Mouse (Mus musculus): ENCODE measurements around the gene Slc27a5.

Slc27a5 gene

DNA sequence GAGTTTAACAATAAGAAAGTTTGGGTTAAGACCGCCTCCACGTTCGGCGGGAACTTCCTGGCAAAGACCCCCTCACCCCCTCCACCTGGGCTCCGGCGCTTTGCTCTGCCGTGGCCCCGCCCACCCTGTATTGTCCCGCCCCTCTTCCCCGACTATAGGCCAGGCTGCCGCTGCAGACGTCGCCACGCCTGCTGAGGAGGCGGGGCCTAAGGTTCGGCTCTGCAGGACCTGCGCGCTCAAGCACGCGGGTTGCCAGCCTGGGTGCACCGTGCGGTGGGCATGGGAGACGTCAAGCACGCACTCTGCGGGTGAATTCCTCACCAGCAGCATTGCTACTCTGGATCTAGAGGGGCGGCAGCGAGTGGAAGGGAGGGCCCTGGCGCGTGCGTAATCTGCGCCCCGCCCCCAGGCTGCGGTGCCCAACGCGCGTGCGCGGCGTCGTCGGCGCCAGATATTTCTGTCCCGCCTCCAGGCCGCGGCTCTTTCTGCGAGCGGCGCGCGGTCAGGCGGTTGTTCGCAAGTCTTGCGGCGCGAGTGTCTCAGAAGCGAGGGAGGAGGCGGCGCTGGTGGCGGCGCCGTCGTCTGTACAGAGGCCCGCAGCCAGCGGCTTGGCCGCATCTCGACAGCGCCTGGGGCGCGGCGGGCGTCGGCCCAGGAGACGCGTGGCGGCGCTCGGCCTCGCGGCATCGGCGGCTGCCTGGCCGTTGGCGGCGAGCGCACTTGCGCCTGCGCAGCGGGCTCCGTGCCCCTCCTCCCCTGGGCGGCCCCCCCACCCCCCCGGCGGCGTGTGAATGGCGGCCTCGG, 26.1 kb upstream of the Slc27a5 start:
- DNase-seq (ENCODE audit: low read depth, low spot score) = peak; percentile 95

- peak; percentile 94 for DNase-seq (ENCODE audit: low read depth, low spot score)
Measured at GRCm38 (mm10) chr7:13022773-13023535, 25.0 kb upstream of the Slc27a5 start.

DNA sequence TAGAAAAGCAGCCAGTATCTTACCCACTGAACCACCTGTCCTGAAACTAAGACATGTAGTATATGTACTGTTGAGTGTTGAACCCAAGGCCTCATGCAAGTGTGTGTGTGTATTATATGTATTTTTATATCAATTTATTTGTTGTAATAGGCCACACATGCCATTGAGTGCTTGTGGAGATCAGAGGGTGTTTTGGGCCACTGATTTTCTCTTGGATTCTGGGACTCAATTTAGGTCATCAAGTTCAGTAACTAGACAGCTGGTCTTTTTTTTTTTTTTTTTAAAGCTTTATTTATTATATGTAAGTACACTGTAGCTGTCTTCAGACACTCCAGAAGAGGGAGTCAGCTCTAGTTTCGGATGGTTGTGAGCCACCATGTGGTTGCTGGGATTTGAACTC, 17.2 kb upstream of the Slc27a5 start:
- DNase-seq (ENCODE audit: low read depth, low spot score) = no peak

GRCm38 (mm10) chr7:13014275-13014839, 16.4 kb upstream of the Slc27a5 start:
- DNase-seq (ENCODE audit: low read depth, low spot score) = no peak

GRCm38 (mm10) chr7:13013671-13014070, 15.7 kb upstream of the Slc27a5 start:
- no peak for DNase-seq (ENCODE audit: low read depth, low spot score)

DNA sequence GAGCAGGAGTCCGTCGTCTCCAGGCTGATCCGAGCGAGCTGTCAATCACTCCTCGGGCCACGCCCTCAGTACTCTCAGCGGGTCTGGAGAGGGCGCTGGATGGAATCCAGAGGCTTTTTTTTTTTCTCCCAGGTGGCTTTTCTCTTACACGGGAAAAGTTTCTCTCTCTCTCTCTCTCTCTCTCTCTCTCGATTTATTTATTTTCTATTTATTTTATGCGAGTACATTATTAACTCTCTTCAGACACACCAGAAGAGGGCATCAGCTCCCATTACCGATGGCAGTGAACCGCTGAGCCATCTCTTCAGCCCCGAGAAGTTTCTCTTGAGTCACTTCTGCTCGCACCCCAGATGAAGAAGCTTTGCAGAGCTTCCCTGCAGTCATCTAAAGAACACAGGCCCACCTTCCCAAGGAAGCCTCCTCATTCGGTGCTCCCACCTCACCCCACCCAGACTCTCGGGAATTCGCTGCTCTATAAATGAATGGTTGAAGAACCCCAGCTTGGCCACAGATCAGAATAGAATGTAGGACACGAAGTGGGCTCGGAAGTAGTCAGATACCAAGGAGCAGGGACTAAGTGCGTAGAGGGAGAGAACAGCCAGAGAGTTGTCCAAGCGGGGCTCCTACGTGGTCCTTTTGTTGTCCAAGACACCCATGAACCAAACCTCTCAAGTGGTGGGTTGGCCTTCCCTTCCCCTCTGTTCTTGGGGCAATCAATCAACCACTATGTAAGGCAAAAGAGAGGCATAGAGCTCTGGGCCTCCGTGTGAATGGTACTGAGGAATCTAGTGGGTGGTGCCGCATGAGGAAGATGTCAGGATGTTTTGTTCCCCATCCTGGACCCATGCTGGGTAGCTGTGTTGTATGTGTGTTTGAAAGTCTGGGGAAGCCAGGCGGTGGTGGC, 12.3 kb upstream of the Slc27a5 start, which contains the start of gene Zbtb45:
Zbtb45 (minus strand) TSS at position 30 of the 904 bp plus-strand sequence.
- DNase-seq (ENCODE audit: low read depth, low spot score) = no peak

- peak; percentile 98 for DNase-seq (ENCODE audit: low read depth, low spot score)
Measured at GRCm38 (mm10) chr7:13009143-13010004, 11.4 kb upstream of the Slc27a5 start.

GRCm38 (mm10) chr7:13007341-13008092, 9.5 kb upstream of the Slc27a5 start:
- DNase-seq (ENCODE audit: low read depth, low spot score) = no peak

DNA sequence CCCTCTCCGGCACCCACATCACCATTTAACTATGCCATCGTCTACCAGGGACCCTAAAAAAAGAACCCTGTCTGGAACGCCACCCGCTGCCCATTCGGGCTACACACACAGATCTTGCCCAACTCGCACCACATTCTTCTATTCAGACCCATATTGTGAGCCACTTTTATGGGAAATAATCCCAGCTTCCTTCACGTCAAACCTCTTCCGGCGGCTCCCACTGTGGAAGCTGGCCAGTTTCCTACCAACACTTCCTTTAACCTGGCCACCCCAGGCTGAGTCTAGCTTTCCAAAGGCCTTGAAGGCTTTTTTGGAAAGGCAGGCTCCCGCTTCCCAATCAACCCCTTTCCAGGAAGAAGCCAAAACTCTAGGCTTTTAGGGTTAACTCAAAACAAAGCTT, 8.5 kb upstream of the Slc27a5 start:
- no peak for DNase-seq (ENCODE audit: low read depth, low spot score)

DNA sequence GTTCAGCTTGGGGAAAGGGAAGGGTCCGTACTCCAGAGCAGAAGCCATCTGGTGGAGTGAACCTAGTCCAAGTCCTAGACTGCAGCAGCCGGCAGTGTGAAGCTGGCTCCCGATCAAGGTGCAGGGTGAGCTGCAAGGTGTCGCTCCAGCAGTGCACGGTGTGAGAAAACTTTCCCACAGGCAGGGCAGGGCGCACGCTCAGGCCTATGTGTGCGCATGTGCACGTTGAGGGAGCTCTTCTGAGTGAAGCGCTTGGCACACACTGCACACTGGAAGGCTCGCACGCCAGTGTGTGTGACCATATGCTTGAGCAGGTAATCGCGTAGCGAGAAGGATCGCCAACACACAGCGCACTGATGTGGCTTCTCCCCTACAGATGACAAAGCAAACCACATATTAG, 8.0 kb upstream of the Slc27a5 start:
- DNase-seq (ENCODE audit: low read depth, low spot score) = no peak

- no peak for DNase-seq (ENCODE audit: low read depth, low spot score)
Measured at GRCm38 (mm10) chr7:13003380-13003779, 5.4 kb upstream of the Slc27a5 start.

GRCm38 (mm10) chr7:13001584-13001983, 3.6 kb upstream of the Slc27a5 start:
- DNase-seq (ENCODE audit: low read depth, low spot score) = no peak

DNA sequence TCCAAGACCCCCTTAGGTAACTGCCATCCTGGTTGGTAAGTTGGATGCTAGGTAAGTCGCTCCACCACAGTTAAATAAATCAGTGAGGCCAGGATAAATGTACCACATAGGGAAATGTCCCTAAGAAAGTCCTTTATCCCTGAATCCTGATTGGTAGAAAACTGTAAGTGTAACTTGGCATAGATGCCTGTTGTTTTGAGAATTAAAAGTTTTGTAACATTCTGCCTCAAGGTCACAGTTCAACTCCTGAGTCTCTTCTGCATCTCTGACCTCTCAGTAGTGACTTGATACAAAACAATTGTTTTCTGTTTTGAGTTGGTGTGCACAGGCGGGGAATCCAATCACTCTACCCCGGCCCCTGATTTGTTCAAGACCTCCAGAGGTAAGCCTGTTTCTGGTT, 859 bp upstream of the Slc27a5 start, which contains the start of gene Trim28:
Trim28 (plus strand) TSS at position 264 of the 400 bp plus-strand sequence.
- DNase-seq (ENCODE audit: low read depth, low spot score) = no peak

DNA sequence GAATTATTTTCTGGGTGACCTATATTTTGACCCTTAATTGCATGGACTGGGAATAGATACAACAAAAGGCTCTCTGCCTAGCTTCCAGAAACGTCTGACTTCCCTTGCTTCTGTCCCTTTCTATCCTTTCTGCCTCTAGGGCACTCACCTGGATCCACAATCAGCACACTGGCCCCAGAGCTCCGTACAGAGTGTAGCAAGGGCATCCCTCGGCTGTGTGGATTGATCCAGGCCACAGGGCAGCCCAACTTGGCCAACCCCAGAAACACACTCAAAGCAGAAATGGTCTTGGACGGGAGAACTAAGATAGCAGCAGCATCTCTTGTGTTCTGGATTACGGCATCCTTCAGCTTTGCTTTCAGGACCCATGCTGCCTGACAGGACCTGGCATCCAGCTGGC, 762 bp downstream of the Slc27a5 start:
- DNase-seq (ENCODE audit: low read depth, low spot score) = no peak

GRCm38 (mm10) chr7:12995862-12996261, 2.1 kb downstream of the Slc27a5 start:
- no peak for DNase-seq (ENCODE audit: low read depth, low spot score)

- no peak for DNase-seq (ENCODE audit: low read depth, low spot score)
Measured at GRCm38 (mm10) chr7:12993148-12993547, 4.8 kb downstream of the Slc27a5 start.

- no peak for DNase-seq (ENCODE audit: low read depth, low spot score)
Measured at GRCm38 (mm10) chr7:12992222-12992621, 5.8 kb downstream of the Slc27a5 start.

DNA sequence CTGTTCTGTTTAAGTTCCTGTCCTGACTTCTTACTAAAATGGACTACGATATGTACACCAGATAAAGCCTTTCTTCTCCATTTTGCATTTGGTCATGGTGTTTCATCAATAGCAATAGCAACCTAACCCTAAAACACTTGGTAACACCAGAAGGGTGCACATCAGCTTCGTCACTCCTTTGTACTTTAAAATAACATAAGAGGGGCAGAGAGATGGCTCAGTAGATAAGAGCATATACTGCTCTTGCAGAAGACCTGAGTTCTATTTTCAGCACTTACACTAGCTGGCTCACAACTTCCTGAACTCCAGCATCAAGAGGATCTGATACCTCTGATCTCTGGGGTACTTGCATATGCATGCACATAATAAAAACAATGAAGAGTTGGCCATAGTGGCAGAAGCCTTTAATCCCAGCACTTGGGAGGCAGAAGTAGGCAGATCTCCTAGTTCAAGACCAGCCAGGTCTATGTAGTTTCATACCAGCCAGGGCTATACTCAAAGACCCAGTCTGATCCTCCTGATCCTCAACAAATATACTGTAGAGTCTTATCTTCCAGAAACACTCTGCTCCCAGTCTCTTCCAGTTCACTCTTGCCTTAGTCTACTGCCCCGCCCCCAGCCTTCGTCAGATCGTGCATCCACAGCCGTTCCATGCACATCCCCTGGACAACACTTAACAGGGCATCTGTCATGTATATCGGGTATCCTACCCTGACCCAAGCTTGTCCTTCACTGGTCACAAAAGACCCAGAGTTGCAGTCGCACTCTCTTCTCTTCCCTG, 10.4 kb downstream of the Slc27a5 start:
- no peak for DNase-seq (ENCODE audit: low read depth, low spot score)

DNA sequence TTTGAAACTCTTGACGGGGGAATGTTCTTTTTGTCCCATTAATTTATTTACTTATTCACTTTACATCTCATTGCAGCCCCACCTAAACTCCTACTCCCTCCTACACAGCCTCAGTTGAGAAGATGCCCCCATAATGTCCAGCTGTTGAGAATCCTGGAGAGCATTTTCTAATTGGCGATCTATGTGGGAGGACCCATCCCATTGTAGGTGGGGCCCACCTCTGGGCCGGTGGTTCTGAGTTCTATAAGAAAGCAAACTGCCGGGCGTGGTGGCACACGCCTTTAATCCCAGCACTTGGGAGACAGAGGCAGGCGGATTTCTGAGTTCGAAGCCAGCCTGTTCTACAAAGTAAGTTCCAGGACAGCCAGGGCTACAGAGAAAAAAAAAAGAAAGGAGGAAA, 11.1 kb downstream of the Slc27a5 start:
- DNase-seq (ENCODE audit: low read depth, low spot score) = no peak

All from forelimb bud, embryonic 11.5 days (tissue).